Mouse (Mus musculus) skeletal muscle tissue, adult 2 months (tissue): ENCODE measurements around the gene Krt34.

Source experiments
- DNase-seq: peaks from one replicate; pipeline ENCODE4 v3.0.0-alpha.2; 2012; ENCODE audit warnings: low read depth, low spot score

Krt34 gene

GRCm38 (mm10) chr11:100004846-100005245 lies 36.5 kb downstream of the Krt34 start:
- no peak for DNase-seq

DNA sequence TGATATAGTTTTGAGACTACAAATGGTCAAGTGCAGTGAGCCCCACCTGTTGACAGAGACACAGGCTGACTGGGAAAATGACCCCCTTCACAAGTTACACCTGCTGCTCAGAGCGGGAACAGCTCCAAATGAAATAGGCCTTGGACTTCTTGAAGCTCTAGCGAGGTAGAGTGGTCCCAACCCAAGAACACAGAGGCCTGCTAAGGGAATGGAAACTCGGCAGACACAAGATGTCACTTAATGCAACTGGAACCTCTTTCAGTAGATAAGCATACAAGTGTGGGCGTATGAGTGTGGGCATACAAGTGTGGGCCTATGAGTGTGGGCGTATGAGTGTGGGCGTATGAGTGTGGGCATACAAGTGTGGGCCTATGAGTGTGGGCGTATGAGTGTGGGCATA lies 42.3 kb downstream of the Krt34 start:
- DNase-seq = no peak

GRCm38 (mm10) chr11:99994384-99994661 lies 47.0 kb downstream of the Krt34 start:
- no peak for DNase-seq

GRCm38 (mm10) chr11:99993620-99994383 lies 47.6 kb downstream of the Krt34 start, which contains the start of gene Krtap17-1:
Krtap17-1 (minus strand) TSS chr11:99993994.
- no peak for DNase-seq

- DNase-seq = no peak
Measured at GRCm38 (mm10) chr11:99990571-99990970, 50.8 kb downstream of the Krt34 start.

DNA sequence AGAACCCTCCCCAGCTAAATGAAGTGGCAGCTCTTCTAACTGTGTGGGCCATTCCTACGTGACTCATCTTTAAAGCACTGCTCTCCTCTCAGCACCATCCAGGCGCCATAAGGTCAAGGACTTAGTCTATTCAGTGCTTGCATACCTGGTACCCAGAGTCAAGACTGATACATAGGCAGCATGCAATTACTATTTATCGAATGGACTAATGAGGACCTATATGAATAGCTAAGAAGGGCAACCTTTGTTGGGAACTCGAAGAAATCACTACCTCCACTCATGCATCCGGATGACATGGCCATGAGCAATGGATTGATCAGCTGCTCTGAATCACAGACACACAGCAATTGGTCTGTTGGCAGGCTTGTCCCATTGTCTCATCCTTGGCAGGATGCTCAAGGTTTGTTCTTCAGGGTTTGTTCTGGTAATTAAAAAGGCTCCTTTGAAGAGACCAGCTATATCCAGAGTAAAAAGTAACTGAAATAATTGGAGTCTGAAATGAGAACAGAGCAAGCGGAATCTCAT lies 51.4 kb downstream of the Krt34 start:
- no peak for DNase-seq

GRCm38 (mm10) chr11:99988530-99988929 lies 52.8 kb downstream of the Krt34 start:
- DNase-seq = no peak
